Mouse (Mus musculus) forebrain, embryonic 12.5 days (tissue): ENCODE results near the gene Atad2b. TPM values are rescaled to one million over a fixed set of nuclear protein-coding genes. Genes with fewer than 3 reads are reported as not detected.

Experiments
- polyA plus RNA-seq: library from polyadenylated mRNA; unstranded; fragments of >200 nt; fragmentation: Nextera tagmentation; extraction: Ambion mirVana; gene quantifications from 2 replicates; pipeline ENCODE4 v1.2.1, GENCODE M21; 2016

Gene Atad2b
- polyA plus RNA-seq, 1 experiment from 2014 or later, result 24.0 TPM

Other genes starting within 250 kb of the Atad2b start
- gene Fam228a, start 178.9 kb upstream of the Atad2b start, polyA plus RNA-seq, result 0.56 and 0.77 TPM in 2 replicates
- 6.6 and 7.2 TPM in 2 replicates for gene Pfn4, start 148.3 kb upstream of the Atad2b start, polyA plus RNA-seq
- gene Fam228b, start 148.1 kb upstream of the Atad2b start, polyA plus RNA-seq, result 3.2 and 4.1 TPM in 2 replicates
- 372 and 374 TPM in 2 replicates for gene Sf3b6, start 99.8 kb upstream of the Atad2b start, polyA plus RNA-seq
- 6.6 and 6.9 TPM in 2 replicates for gene Fkbp1b, start 75.8 kb upstream of the Atad2b start, polyA plus RNA-seq
- gene Wdcp, start 74.0 kb upstream of the Atad2b start, polyA plus RNA-seq, result 19.0 and 20.5 TPM in 2 replicates
- 2.0 and 2.5 TPM in 2 replicates for gene Mfsd2b, start 43.0 kb upstream of the Atad2b start, polyA plus RNA-seq
- 38.3 and 43.3 TPM in 2 replicates for gene Ubxn2a, start 9.6 kb upstream of the Atad2b start, polyA plus RNA-seq